Mouse (Mus musculus) C2C12 (cell line): ENCODE results near the gene Ndufa9.

Experiments used
- CTCF ChIP-seq: IDR thresholded peaks from one replicate; pipeline ENCODE4 v1.5.1; 2011; ENCODE audit not compliant: control insufficient read depth, insufficient read depth, insufficient read length
- MYOD1 ChIP-seq: IDR thresholded peaks from one replicate; pipeline ENCODE4 v1.6.1; 2011; ENCODE audit warnings: low read depth; ENCODE audit not compliant: control insufficient read depth, insufficient read length

DNA sequence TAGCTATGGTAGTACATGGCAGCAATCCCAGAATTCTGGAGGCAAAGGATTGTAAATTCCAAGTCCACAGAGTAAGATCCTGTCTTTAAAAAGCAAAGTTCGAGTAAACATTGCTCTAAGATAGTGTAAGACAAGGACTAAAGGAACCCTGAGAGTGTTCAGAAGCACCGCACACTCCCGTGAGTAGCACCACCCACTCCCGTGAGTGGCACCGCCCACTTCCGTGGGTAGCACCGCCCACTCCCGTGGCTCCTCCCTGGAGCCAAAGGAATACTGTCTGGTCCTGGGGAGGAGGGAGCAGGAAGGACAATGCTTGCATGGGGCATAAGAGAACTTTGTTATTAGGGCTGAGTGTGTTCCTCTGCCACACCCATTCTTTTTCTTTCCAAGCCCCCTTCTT is 60.1 kb downstream of the Ndufa9 start:
- no peak for TF ChIP-seq MYOD1
- no peak for TF ChIP-seq CTCF
